Comparison of ENCODE assay signal across 25 mouse cellular contexts in genomic region chr16:24429691-24430090, GRCm38 (mm10). TPM values are rescaled to one million over a fixed set of nuclear protein-coding genes. Genes with fewer than 3 reads are reported as not detected.
A peak's percentile ranks its signal among the peaks of the same experiment; 100 is the strongest.
DNase-seq lines count a peak whose midpoint lies in the region; TF ChIP-seq lines count a peak whose summit lies in the region.
"Had no signal": no experiment of that assay in that cellular context is flagged by ENCODE, and none has a peak within 500 bp of the region (broad histone marks: within the 10 kb centered on the region; RNA-seq: fewer than 3 reads in every experiment).

No protein-coding gene starts in this region.

- TF ChIP-seq CTCF in gastrocnemius, adult 2 months (IDR thresholded peaks at IDR 0.05) = no peak

- intact Hi-C loops in gastrocnemius, adult 2 months (cut with DNase I) = no loop called here
- intact Hi-C loops in gastrocnemius, postnatal 14 days (cut with DNase I; ENCODE audit: low total_unique reads) = no loop called here

- H3K27ac ChIP-seq in gastrocnemius, adult 2 months = peak overlapping the region; percentile 73; the same call in 1 of the 2 replicates
- H3K27ac ChIP-seq: embryonic facial prominence, embryonic 10.5 days; embryonic facial prominence, embryonic 13.5 days; forebrain, embryonic 12.5 days; forebrain, embryonic 15.5 days; heart, embryonic 13.5 days; hindbrain, embryonic 14.5 days; hindbrain, postnatal 0 days had no signal

- no peak overlapping the region for H3K4me3 ChIP-seq in gastrocnemius, adult 2 months
- H3K4me3 ChIP-seq: embryonic facial prominence, embryonic 10.5 days; embryonic facial prominence, embryonic 13.5 days; erythroblast, embryonic 14.5 days; forebrain, embryonic 12.5 days; forebrain, embryonic 15.5 days; heart, embryonic 13.5 days had no signal

- no peak for DNase-seq in gastrocnemius, adult 2 months
- no peak for DNase-seq in gastrocnemius, postnatal 14 days
- peak; percentile 32 for DNase-seq in thymus, postnatal 14 days
- DNase-seq in thymus, postnatal 0 days (ENCODE audit: low spot score) = no peak
- DNase-seq in adipocyte (ENCODE audit: low spot score) = peak; percentile 60
- DNase-seq in retina, postnatal 1 day = peak; percentile 58
- no peak for DNase-seq in c-Kit-positive CD71-positive TER-119-positive erythroid progenitor cells, embryonic 14.5 days (ENCODE audit: low spot score)
- DNase-seq: adrenal gland, adult 8-10 months; adrenal gland, postnatal 25 days; cerebellum, adult 18-20 months; cerebellum, adult 9-11 months; cerebellum, postnatal 36 days; embryo, embryonic 11 days; gastrocnemius, postnatal 25 days; heart, postnatal 14 days; heart, postnatal 4 days had no signal

RNA-seq across cellular contexts. Expression of gene Lpp, which starts 36.4 kb away (rescaled TPM):
- 10 to 100 TPM; 17.7 to 18.0 TPM for total RNA-seq in gastrocnemius, adult 2 months (2021)
- 10 to 100 TPM; 27.5 to 30.2 TPM for total RNA-seq in gastrocnemius, postnatal 14 days (2021)
- polyA plus RNA-seq in thymus, postnatal 0 days (2015; fragmentation: Nextera tagmentation; extraction: Ambion mirVana) = 12.3 and 17.1 TPM in 2 replicates
- total RNA-seq: MEL had no signal
- polyA plus RNA-seq: erythroblast, embryonic 14.5 days had no signal

Comparison
In these comparisons a context has a peak if more than half of its experiments do, and no peak if none do; other contexts are left out.
1. DNase-seq: peak in thymus, postnatal 14 days (single experiment), adipocyte (single experiment) and retina, postnatal 1 day (single experiment); none in gastrocnemius, adult 2 months (single experiment), gastrocnemius, postnatal 14 days (single experiment), thymus, postnatal 0 days (single experiment) and c-Kit-positive CD71-positive TER-119-positive erythroid progenitor cells, embryonic 14.5 days (single experiment).